Mouse (Mus musculus) thymus, postnatal 14 days (tissue): ENCODE measurements at regions not wholly inside any gene's neighbourhood (a gene's known extent, or its start where the extent isn't known, plus 50 kb on each side); places are given as distances from the start of the nearest gene placed in this dataset.

Experiments used
- DNase-seq: peaks from one replicate; pipeline ENCODE4 v3.0.0; 2021

- DNase-seq = peak; percentile 51
Measured at GRCm38 (mm10) chr12:24252071-24252874, 155.2 kb upstream of the 9030624G23Rik start.
